Mouse (Mus musculus) lung, adult 2 months (tissue): Measurements from ENCODE around the gene Slc25a11.

Experiments used
- CTCF ChIP-seq: fragments of 200-500 bp; IDR thresholded peaks from 2 replicates; pipeline ENCODE4 v1.5.1; 2011; ENCODE audit warnings: mild to moderate bottlenecking, low read length, control low read depth; ENCODE audit not compliant: insufficient read depth
- POLR2A ChIP-seq: fragments of 200-500 bp; IDR thresholded peaks from 2 replicates; pipeline ENCODE4 v1.6.1; 2011; ENCODE audit warnings: low read depth, mild to moderate bottlenecking, control low read depth, low read length, borderline replicate concordance; ENCODE audit errors: extremely low read depth

DNA sequence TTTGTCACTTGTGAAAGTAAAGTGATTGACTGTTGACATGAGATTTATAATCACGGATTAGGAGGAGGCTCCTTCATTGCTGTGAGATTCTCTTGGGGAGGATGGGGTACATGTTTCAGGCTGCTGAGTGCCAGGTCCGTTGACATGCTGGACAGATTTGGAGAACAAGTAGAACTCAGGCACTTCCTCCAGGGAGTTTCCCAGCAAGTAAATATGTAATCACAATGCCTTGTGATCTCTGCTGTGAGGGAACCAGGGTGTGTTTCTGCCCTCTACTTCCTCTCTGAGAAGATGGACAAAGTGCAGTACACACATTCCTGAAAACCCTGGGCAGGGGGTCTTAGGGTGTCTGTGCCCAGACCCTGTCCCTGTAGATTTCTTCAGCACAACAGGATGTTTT lies 51.6 kb downstream of the Slc25a11 start:
- TF ChIP-seq CTCF, result no peak
- TF ChIP-seq POLR2A, result no peak
